Mouse (Mus musculus): ENCODE measurements around the gene Prkn.

Prkn gene

GRCm38 (mm10) chr17:11866231-11866630 lies 1026.0 kb downstream of the Prkn start:
- no peak for DNase-seq

GRCm38 (mm10) chr17:11867334-11868095 lies 1027.3 kb downstream of the Prkn start:
- DNase-seq = no peak

GRCm38 (mm10) chr17:11870546-11870945 lies 1030.4 kb downstream of the Prkn start:
- DNase-seq = no peak

- DNase-seq = no peak
These were observed 1036.1 kb downstream of the Prkn start for GRCm38 (mm10) chr17:11876240-11876639.

GRCm38 (mm10) chr17:11881110-11881820 lies 1041.1 kb downstream of the Prkn start:
- DNase-seq = no peak

- no peak for DNase-seq
These were observed 1045.4 kb downstream of the Prkn start for GRCm38 (mm10) chr17:11885601-11886000.

GRCm38 (mm10) chr17:11886963-11887362 lies 1046.8 kb downstream of the Prkn start:
- DNase-seq = no peak

GRCm38 (mm10) chr17:11887591-11888205 lies 1047.5 kb downstream of the Prkn start:
- no peak for DNase-seq

GRCm38 (mm10) chr17:11888806-11889205 lies 1048.6 kb downstream of the Prkn start:
- no peak for DNase-seq

GRCm38 (mm10) chr17:11900300-11900699 lies 1060.1 kb downstream of the Prkn start:
- no peak for DNase-seq

GRCm38 (mm10) chr17:11901731-11902130 lies 1061.5 kb downstream of the Prkn start:
- DNase-seq = no peak

GRCm38 (mm10) chr17:11903001-11903400 lies 1062.8 kb downstream of the Prkn start:
- peak in 1 of 2 experiments; percentile 13 for DNase-seq

- DNase-seq = no peak
These were observed 1070.6 kb downstream of the Prkn start for GRCm38 (mm10) chr17:11910668-11911398.

GRCm38 (mm10) chr17:11912136-11912535 lies 1072.0 kb downstream of the Prkn start:
- no peak for DNase-seq

- DNase-seq = peak; percentile 4 to 39
These were observed 1072.7 kb downstream of the Prkn start for GRCm38 (mm10) chr17:11912872-11913365.

GRCm38 (mm10) chr17:11913620-11914019 lies 1073.4 kb downstream of the Prkn start:
- no peak for DNase-seq

- DNase-seq = no peak
These were observed 1074.3 kb downstream of the Prkn start for GRCm38 (mm10) chr17:11914451-11914850.

- peak; percentile 59 to 61 for DNase-seq
These were observed 1078.1 kb downstream of the Prkn start for GRCm38 (mm10) chr17:11918123-11918801.

- DNase-seq = no peak
These were observed 1079.4 kb downstream of the Prkn start for GRCm38 (mm10) chr17:11919581-11919980.

GRCm38 (mm10) chr17:11921026-11921425 lies 1080.8 kb downstream of the Prkn start:
- DNase-seq = no peak

- no peak for DNase-seq
These were observed 1083.8 kb downstream of the Prkn start for GRCm38 (mm10) chr17:11923989-11924388.

- peak; percentile 59 to 76 for DNase-seq
These were observed 1086.7 kb downstream of the Prkn start for GRCm38 (mm10) chr17:11926865-11927386.

All from kidney, postnatal 25 days (tissue).